Mouse (Mus musculus) frontal cortex, adult 2 months (tissue): ENCODE results near the gene Hlf. TPM values are rescaled to one million over a fixed set of nuclear protein-coding genes. Genes with fewer than 3 reads are reported as not detected.

Experiments used
- DNase-seq, 2 experiments: peaks; one replicate each; pipeline ENCODE4 v3.0.0; 2022; ENCODE audit warnings: low spot score in 1 of 2; ENCODE audit errors: extremely low spot score in 1 of 2
- polyA plus RNA-seq: library from polyadenylated mRNA; depleted of rRNA; stranded (reverse); fragments of >200 nt; gene quantifications from 2 replicates; pipeline ENCODE4 v1.2.3, GENCODE M21; 2012

Hlf gene
- polyA plus RNA-seq, 1 experiment = 76.4 TPM

- DNase-seq = no peak
Measured at GRCm38 (mm10) chr11:90371470-90372100, 19.1 kb downstream of the Hlf start.

DNA sequence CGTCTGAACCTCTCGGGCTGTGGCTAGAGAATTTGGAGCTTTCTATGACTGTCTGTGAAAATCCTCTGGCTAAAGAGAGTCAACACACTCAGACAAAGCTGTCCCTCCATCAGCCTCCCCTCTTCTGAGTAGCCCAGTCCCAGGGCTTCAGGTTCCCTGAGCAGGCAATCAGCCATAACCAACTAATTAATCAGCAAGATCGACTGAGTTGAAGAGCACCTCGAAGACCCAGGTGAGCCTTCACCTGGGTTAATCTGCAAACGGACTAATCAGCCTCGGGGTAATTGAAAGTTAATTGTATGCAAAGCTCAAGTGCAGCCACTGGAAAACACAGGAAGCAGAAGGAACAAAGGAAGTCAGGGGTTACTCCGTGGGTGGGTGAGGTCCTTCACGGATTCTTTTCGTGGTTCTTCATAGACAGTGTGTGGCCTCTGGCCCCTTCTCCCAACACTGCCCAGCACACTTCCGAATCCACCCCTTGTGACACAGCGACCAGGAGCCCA lies 19.9 kb downstream of the Hlf start:
- DNase-seq = no peak

DNA sequence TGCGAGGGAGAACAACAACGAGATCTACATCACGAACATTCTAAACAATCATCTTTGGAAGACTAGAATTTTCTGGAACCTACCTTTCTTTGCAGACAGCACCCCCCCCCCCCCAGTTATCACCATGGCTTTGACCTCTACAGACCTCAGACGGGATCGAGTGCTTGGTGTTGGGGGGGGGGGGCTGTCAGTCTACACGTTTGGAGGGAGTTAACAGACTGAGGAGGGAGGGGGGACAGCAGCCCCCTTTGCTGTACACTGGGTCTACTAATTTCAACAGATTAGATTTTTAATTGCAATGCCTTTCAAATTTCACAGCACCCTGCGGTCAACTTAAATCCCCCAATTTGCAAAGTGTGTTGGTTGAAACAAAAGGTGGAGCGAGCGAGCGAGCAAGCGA lies 20.3 kb downstream of the Hlf start:
- no peak for DNase-seq

GRCm38 (mm10) chr11:90369605-90370004 lies 21.1 kb downstream of the Hlf start:
- DNase-seq = peak; percentile 97 to 98

DNA sequence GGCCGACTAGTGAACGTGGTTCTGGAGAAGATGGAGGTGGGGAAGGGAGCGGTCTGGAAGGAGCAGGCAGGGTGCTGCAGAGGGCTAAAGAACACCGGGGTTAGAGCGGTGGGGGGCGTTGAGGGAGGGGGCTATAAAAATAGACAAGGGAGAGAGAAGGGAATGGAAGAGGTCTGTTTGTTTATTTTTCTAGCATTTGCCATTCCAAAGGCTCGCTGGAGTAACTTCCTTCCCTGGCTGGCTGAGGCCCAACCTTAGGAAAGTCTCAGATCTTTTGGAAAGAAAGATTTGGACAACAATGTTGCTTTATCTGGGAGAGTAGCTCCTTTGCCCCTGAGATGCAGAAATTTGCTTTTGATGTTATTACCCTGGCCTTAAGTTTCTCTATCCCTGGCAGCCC lies 21.6 kb downstream of the Hlf start:
- DNase-seq = no peak

DNA sequence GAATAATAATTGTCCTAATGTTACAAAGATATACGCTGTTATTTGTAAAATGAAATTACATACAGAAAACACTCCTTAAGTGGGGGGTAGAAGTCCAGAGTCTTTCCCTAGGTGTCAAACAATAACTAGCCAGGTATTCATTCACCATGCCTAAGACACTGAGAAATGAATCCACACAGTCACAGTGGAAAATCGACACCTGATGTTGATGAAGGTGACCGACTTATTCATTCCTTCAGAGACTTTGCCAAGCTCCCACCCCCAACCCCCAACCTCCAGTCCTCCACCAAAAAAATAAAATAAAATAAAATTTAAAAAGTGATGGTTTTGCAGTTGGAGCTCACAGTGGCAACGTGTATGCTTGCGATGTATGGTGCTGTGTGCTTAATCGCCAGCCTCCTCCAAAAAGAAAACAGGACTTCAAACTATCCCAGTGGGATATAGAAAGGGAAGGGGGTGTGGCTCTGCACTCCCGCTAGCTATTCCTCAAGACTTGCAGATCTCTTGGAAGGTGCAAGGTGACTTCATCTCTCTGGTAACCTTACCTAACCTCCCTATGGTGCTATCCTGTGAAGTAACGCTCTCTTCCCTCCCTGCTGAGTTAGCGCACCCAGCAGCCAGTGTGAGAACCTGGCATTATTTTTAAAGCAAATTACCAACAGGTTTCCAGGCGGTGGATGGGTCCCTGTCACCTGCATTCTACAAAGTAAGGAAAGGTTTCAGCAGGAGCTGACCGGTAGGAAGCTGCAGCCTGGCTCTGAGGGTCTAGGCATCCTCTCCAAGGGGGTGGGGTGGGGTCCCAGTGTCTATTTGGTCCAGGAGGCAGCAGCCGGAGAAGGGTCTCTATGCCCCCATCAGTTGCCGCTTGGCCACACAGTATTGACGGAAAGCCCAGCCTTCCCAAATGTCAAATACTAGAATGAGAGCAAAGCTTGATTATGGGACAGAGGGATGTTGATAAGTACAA lies 22.5 kb downstream of the Hlf start:
- no peak for DNase-seq

GRCm38 (mm10) chr11:90364865-90365264 lies 25.8 kb downstream of the Hlf start:
- DNase-seq = no peak

GRCm38 (mm10) chr11:90363821-90364497 lies 26.7 kb downstream of the Hlf start:
- DNase-seq = no peak

- peak in 1 of 2 experiments; percentile 48 for DNase-seq
Measured at GRCm38 (mm10) chr11:90363406-90363805, 27.3 kb downstream of the Hlf start.

- DNase-seq = peak in 1 of 2 experiments; percentile 49
Measured at GRCm38 (mm10) chr11:90360536-90360935, 30.2 kb downstream of the Hlf start.

- DNase-seq = no peak
Measured at GRCm38 (mm10) chr11:90358063-90358462, 32.6 kb downstream of the Hlf start.

DNA sequence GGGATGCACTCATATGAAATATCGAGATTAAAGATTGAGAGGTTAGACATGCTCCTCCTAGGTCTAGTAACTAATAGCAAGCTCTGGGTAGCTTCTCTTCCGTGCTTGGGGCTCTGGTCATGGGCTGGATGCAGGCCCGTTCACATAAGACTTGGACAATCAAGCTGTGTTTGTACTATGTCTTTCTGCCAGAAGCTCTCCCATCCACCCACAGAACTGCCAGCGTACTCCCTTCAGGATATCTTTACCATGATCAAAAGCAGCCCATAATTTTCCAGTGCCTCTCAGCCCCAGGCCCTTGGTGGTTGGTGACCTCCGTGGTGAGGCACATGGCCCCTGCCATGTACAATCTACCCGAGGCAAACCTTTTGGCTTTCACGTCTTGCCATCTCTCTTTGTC lies 33.3 kb downstream of the Hlf start:
- no peak for DNase-seq

DNA sequence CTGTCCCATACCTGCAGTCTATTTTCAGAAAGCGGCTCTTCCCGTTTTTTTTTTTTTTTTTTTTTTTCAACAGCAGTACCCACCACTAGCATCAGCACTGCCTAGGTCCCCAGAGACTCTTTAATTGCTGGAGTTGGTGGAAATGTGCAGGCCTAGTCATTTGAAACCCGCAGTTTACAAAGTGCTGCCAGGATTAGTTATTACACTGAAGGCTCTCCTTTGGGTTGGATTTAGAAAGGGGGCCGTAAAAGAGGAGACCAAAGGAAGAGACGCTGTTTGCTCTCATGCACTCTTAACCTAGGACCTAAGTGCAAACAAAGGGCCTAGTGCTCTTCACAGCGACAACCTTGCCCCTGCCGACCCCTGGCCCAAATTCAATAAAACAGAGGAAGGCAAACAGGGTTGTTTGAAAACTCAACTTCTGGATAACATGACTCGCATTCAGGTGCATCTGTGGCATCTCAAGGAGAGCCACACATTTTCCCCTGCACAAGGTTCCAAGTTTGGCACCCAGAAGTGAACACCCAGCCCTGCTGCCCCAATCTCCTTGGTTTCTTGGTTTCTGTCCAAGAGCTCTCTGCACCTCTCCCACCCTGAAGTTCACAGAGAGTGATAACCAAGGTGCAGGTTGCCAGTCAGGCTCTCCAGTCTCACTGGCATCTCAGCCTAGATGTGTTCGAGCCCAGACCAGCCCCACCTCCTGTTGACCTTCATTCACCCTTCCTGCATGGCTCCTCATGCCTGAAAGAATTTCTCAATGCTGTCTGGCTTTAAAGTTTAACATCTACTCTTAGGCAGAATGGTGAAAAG lies 34.0 kb downstream of the Hlf start:
- no peak for DNase-seq

DNA sequence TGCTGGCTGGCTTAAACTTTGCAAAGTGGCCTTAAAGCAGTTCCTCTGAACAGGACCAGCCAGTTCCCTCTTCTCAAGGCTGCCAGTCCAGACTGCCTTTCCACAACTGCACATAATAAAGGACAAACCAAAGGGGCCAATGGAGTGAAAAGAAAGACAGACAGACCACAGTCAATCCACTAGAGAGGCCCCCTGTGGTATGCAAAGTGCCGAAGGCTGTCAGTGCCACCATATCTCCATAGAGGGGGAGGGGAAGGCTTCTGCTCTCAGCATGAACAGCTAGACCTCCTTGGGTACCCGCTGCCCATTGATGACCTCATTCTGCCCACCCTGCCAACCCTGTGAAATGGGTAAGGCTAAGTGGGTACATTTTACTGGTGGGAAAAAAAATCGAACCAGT lies 34.7 kb downstream of the Hlf start:
- DNase-seq = no peak

DNA sequence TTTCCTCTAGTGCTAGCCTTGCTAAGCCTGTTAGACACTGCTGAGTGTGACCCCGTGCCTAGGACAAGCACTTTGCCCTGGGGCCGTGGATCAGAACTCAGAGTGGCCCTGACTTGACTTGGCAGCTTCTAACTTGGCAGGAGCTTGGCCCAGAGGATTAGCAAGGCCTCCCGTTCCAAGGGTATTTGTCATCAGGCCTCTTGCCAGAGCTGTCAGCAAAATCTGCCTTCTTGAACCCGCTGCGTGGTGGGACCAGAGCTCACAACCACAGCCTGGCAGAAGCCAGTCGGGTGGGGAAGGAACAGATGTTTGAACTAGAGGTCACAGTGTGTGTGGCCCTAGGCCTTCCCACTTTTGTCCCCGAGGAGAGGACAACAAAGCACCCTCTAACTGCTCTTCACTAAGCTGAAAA lies 35.4 kb downstream of the Hlf start:
- DNase-seq = no peak

- no peak for DNase-seq
Measured at GRCm38 (mm10) chr11:90352696-90353095, 38.0 kb downstream of the Hlf start.

DNA sequence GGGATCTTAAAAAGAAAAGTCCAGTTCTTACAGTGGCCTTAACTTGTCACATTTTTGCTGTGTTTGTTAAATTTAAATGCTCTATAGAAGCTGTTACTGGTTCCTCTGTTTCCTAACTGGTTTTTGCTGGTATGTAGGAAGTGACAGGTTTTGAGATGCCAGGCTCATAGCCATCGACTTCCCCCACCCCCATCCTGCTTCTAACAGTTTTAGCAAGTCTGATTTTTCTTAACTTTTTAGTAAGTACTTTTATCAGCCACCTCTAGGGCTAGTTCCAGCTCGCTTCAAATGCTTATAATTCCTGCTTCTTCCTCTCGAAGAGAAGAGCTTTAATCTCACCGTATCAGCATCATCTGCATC lies 40.6 kb downstream of the Hlf start:
- DNase-seq = no peak

GRCm38 (mm10) chr11:90349486-90350152 lies 41.1 kb downstream of the Hlf start:
- no peak for DNase-seq

GRCm38 (mm10) chr11:90347667-90348459 lies 42.8 kb downstream of the Hlf start:
- DNase-seq = no peak
